Mouse (Mus musculus): ENCODE measurements around the gene Cat. TPM values are rescaled to one million over a fixed set of nuclear protein-coding genes. Genes with fewer than 3 reads are reported as not detected.

Cat gene
- polyA plus RNA-seq, 1 experiment = 62.1 TPM

- DNase-seq (ENCODE audit: low read depth) = no peak
- TF ChIP-seq CTCF (IDR thresholded peaks at IDR 0.05; ENCODE audit: borderline replicate concordance, extremely low read depth, insufficient read depth, insufficient read length) (no peak), POLR2A (IDR thresholded peaks at IDR 0.05; ENCODE audit: borderline replicate concordance, extremely low read depth, insufficient read depth, insufficient read length, poor library complexity, severe bottlenecking) (no peak)
Observed at GRCm38 (mm10) chr2:103430712-103431111, 54.2 kb downstream of the Cat start.

GRCm38 (mm10) chr2:103428356-103428755, 56.6 kb downstream of the Cat start:
- TF ChIP-seq POLR2A (IDR thresholded peaks at IDR 0.05; ENCODE audit: borderline replicate concordance, extremely low read depth, insufficient read depth, insufficient read length, poor library complexity, severe bottlenecking) (no peak), CTCF (IDR thresholded peaks at IDR 0.05; ENCODE audit: borderline replicate concordance, extremely low read depth, insufficient read depth, insufficient read length) (no peak)
- no peak for DNase-seq (ENCODE audit: low read depth)

GRCm38 (mm10) chr2:103425456-103426063, 59.4 kb downstream of the Cat start:
- no peak for DNase-seq (ENCODE audit: low read depth)
- TF ChIP-seq POLR2A (IDR thresholded peaks at IDR 0.05; ENCODE audit: borderline replicate concordance, extremely low read depth, insufficient read depth, insufficient read length, poor library complexity, severe bottlenecking) (no peak), CTCF (IDR thresholded peaks at IDR 0.05; ENCODE audit: borderline replicate concordance, extremely low read depth, insufficient read depth, insufficient read length) (no peak)

GRCm38 (mm10) chr2:103424349-103425026, 60.5 kb downstream of the Cat start:
- no peak for TF ChIP-seq POLR2A (IDR thresholded peaks at IDR 0.05; ENCODE audit: borderline replicate concordance, extremely low read depth, insufficient read depth, insufficient read length, poor library complexity, severe bottlenecking)
- peak; percentile 89 for TF ChIP-seq CTCF (IDR thresholded peaks at IDR 0.05; ENCODE audit: borderline replicate concordance, extremely low read depth, insufficient read depth, insufficient read length)
- peak; percentile 80 for DNase-seq (ENCODE audit: low read depth)

GRCm38 (mm10) chr2:103423884-103424283, 61.1 kb downstream of the Cat start:
- no peak for TF ChIP-seq POLR2A (IDR thresholded peaks at IDR 0.05; ENCODE audit: borderline replicate concordance, extremely low read depth, insufficient read depth, insufficient read length, poor library complexity, severe bottlenecking)
- TF ChIP-seq CTCF (IDR thresholded peaks at IDR 0.05; ENCODE audit: borderline replicate concordance, extremely low read depth, insufficient read depth, insufficient read length) = no peak
- peak; percentile 20 for DNase-seq (ENCODE audit: low read depth)

GRCm38 (mm10) chr2:103420650-103421507, 64.1 kb downstream of the Cat start:
- TF ChIP-seq CTCF (IDR thresholded peaks at IDR 0.05; ENCODE audit: borderline replicate concordance, extremely low read depth, insufficient read depth, insufficient read length) (no peak), POLR2A (IDR thresholded peaks at IDR 0.05; ENCODE audit: borderline replicate concordance, extremely low read depth, insufficient read depth, insufficient read length, poor library complexity, severe bottlenecking) (no peak)
- DNase-seq (ENCODE audit: low read depth) = peak; percentile 44

- no peak for TF ChIP-seq POLR2A (IDR thresholded peaks at IDR 0.05; ENCODE audit: borderline replicate concordance, extremely low read depth, insufficient read depth, insufficient read length, poor library complexity, severe bottlenecking)
- TF ChIP-seq CTCF (IDR thresholded peaks at IDR 0.05; ENCODE audit: borderline replicate concordance, extremely low read depth, insufficient read depth, insufficient read length) = no peak
- DNase-seq (ENCODE audit: low read depth) = no peak
Observed at GRCm38 (mm10) chr2:103415774-103416173, 69.2 kb downstream of the Cat start.

GRCm38 (mm10) chr2:103413381-103413780, 71.6 kb downstream of the Cat start:
- TF ChIP-seq CTCF (IDR thresholded peaks at IDR 0.05; ENCODE audit: borderline replicate concordance, extremely low read depth, insufficient read depth, insufficient read length) (no peak), POLR2A (IDR thresholded peaks at IDR 0.05; ENCODE audit: borderline replicate concordance, extremely low read depth, insufficient read depth, insufficient read length, poor library complexity, severe bottlenecking) (no peak)

GRCm38 (mm10) chr2:103411816-103412215, 73.1 kb downstream of the Cat start:
- DNase-seq (ENCODE audit: low read depth) = no peak
- no peak for TF ChIP-seq CTCF (IDR thresholded peaks at IDR 0.05; ENCODE audit: borderline replicate concordance, extremely low read depth, insufficient read depth, insufficient read length)

More at GRCm38 (mm10) chr2:103413381-103413780, 71.6 kb downstream of the Cat start:
- no peak for DNase-seq (ENCODE audit: low read depth)

- no peak for DNase-seq (ENCODE audit: low read depth)
- TF ChIP-seq POLR2A (IDR thresholded peaks at IDR 0.05; ENCODE audit: borderline replicate concordance, extremely low read depth, insufficient read depth, insufficient read length, poor library complexity, severe bottlenecking) = no peak
Observed at GRCm38 (mm10) chr2:103411348-103411747, 73.6 kb downstream of the Cat start, which contains the start of gene Elf5. Elf5 (plus strand) TSS chr2:103411688.

- TF ChIP-seq CTCF (IDR thresholded peaks at IDR 0.05; ENCODE audit: borderline replicate concordance, extremely low read depth, insufficient read depth, insufficient read length) (no peak), POLR2A (IDR thresholded peaks at IDR 0.05; ENCODE audit: borderline replicate concordance, extremely low read depth, insufficient read depth, insufficient read length, poor library complexity, severe bottlenecking) (no peak)
- DNase-seq (ENCODE audit: low read depth) = no peak
Observed at GRCm38 (mm10) chr2:103406239-103406638, 78.7 kb downstream of the Cat start.

Other genes with a start within 250 kb of the Cat start
- gene Ehf, start 181.9 kb downstream of the Cat start, polyA plus RNA-seq (2012; rRNA removed) = 0.08 and 0.10 TPM in 2 replicates
- 0.06 and 0.11 TPM in 2 replicates for gene Elf5, start 73.5 kb downstream of the Cat start, polyA plus RNA-seq (2012; rRNA removed)
- 14.3 and 16.7 TPM in 2 replicates for gene Abtb2, start 81.2 kb upstream of the Cat start, polyA plus RNA-seq (2012; rRNA removed)

All from brain, embryonic 14.5 days (tissue).